Mouse (Mus musculus) olfactory bulb, adult 2 months (tissue): ENCODE data around the gene Akr1c18.

ENCODE experiments used
- CTCF ChIP-seq: fragments of 200-500 bp; IDR thresholded peaks from 2 replicates; pipeline ENCODE4 v1.5.1; 2012; ENCODE audit warnings: low read depth, mild to moderate bottlenecking, low read length, moderate library complexity; ENCODE audit not compliant: insufficient read depth
- POLR2A ChIP-seq: fragments of 200-500 bp; IDR thresholded peaks from 2 replicates; pipeline ENCODE4 v1.6.1; 2012; ENCODE audit warnings: mild to moderate bottlenecking, low read depth, low read length, moderate library complexity; ENCODE audit not compliant: insufficient read depth

- no peak for TF ChIP-seq CTCF
- no peak for TF ChIP-seq POLR2A
Measured at GRCm38 (mm10) chr13:4150518-4150917, at the start of gene Akr1c18.
